In genomic region chr5:24261098-24261497, GRCm38 (mm10) we compare ENCODE assay signal across 8 mouse cellular contexts.
DNase-seq lines count a peak whose midpoint lies in the region; ATAC-seq and TF ChIP-seq lines count a peak whose summit lies in the region.

No protein-coding gene starts in this region.

- no peak overlapping the region for H3K4me2 ChIP-seq in forebrain, embryonic 15.5 days (replicated peaks)
- no peak overlapping the region for H3K4me2 ChIP-seq in hindbrain, embryonic 13.5 days

- peak; percentile 73 for ATAC-seq in Patski
- peak; percentile 66 for ATAC-seq in forebrain, embryonic 15.5 days (replicated peaks)
- peak; percentile 32; the same call in 1 of the 2 replicates for ATAC-seq in hindbrain, embryonic 13.5 days (ENCODE audit: low FRiP score)
- peak; percentile 85 for ATAC-seq in megakaryocyte-erythroid progenitor cell, adult 5-6 weeks (replicated peaks; ENCODE audit: low FRiP score, low TSS enrichment, poor library complexity, severe bottlenecking)

- H3K9ac ChIP-seq in forebrain, embryonic 15.5 days (replicated peaks): no peak overlapping the region
- no peak overlapping the region for H3K9ac ChIP-seq in hindbrain, embryonic 13.5 days

- H3K27me3 ChIP-seq in Patski: no peaks in the 10 kb centered on the region
- H3K27me3 ChIP-seq in forebrain, embryonic 15.5 days: no peaks in the 10 kb centered on the region
- H3K27me3 ChIP-seq in hindbrain, embryonic 13.5 days: 0 out of 2 replicates have a peak, but pooled peaks cover 4% of the 10 kb centered on the region

- no peaks in the 10 kb centered on the region for H3K36me3 ChIP-seq in forebrain, embryonic 15.5 days
- H3K36me3 ChIP-seq in hindbrain, embryonic 13.5 days: no peaks in the 10 kb centered on the region

- 13% methylated on average over 7 of the region's 7 CpGs for WGBS in forebrain, embryonic 15.5 days
- 18% methylated on average over 7 of the region's 7 CpGs for WGBS in hindbrain, embryonic 13.5 days

- no peak for DNase-seq in Patski (ENCODE audit: low read depth, low spot score)
- peak; percentile 37 for DNase-seq in cerebellum, adult 11-12 months
- peak; percentile 39 to 65 for DNase-seq in layer of hippocampus, postnatal 25 days (ENCODE audit: extremely low spot score in 1 of 2, low spot score in 1 of 2)
- peak; percentile 74 to 85 for DNase-seq in right cerebral cortex, postnatal 10 days (ENCODE audit: low spot score in 2 of 2)
- DNase-seq in urinary bladder, postnatal 36 days (ENCODE audit: low spot score in 2 of 2): peak; percentile 44 to 59

- in situ Hi-C loops in Patski (cut with MboI; ENCODE audit: low pct_unique_long_range_greater_than_20kb): loop anchor here (10.0 kb wide), 1 partner anchor 204 kb away; no protein-coding TSS in a partner anchor

- H3K27ac ChIP-seq in forebrain, embryonic 15.5 days (replicated peaks): no peak overlapping the region
- no peak overlapping the region for H3K27ac ChIP-seq in hindbrain, embryonic 13.5 days

- no peak overlapping the region for H3K4me3 ChIP-seq in forebrain, embryonic 15.5 days
- H3K4me3 ChIP-seq in hindbrain, embryonic 13.5 days: no peak overlapping the region

- peak; percentile 88 for TF ChIP-seq CTCF in Patski (IDR thresholded peaks at IDR 0.05)

- CTCF ChIA-PET in Patski (lab: Charles Lee): interaction anchor here (0.8 to 2.2 kb wide), 6 partner anchors 10 to 123 kb away, joined by 3 to 9 read pairs (median 3); no protein-coding TSS in a partner anchor

- no peaks in the 10 kb centered on the region for H3K9me3 ChIP-seq in forebrain, embryonic 15.5 days
- H3K9me3 ChIP-seq in hindbrain, embryonic 13.5 days: peaks cover 6% of the 10 kb centered on the region; the same call in 1 of the 2 replicates

- POLR2A ChIA-PET in Patski (lab: Charles Lee): interaction anchor here (0.6 kb wide), 1 partner anchor 131 kb away, joined by 6 read pairs; no protein-coding TSS in a partner anchor

- H3K4me1 ChIP-seq in forebrain, embryonic 15.5 days: peaks cover 9% of the 10 kb centered on the region; the same call in 1 of the 2 replicates
- H3K4me1 ChIP-seq in hindbrain, embryonic 13.5 days (replicated peaks): peaks cover 8% of the 10 kb centered on the region

Comparison
In these comparisons a context has a peak if more than half of its experiments do, and no peak if none do; other contexts are left out.
1. ATAC-seq: peak in every context shown above with its lines; median percentile 85 in megakaryocyte-erythroid progenitor cell, adult 5-6 weeks; 73 in Patski; 66 in forebrain, embryonic 15.5 days; 32 in hindbrain, embryonic 13.5 days.